ENCODE assay signal across 10 mouse cellular contexts in genomic region chr3:101108282-101108681, GRCm38 (mm10). TPM values are rescaled to one million over a fixed set of nuclear protein-coding genes. Genes with fewer than 3 reads are reported as not detected.
DNase-seq lines count a peak whose midpoint lies in the region; ATAC-seq and TF ChIP-seq lines count a peak whose summit lies in the region.
"Had no signal": no experiment of that assay in that cellular context is flagged by ENCODE, and none has a peak within 500 bp of the region (broad histone marks: within the 10 kb centered on the region; RNA-seq: fewer than 3 reads in every experiment).

No protein-coding gene starts in this region.

- H3K27me3 ChIP-seq in lung, embryonic 14.5 days (ENCODE audit: insufficient read depth, low read length), result no peaks in the 10 kb centered on the region
- H3K27me3 ChIP-seq in embryonic facial prominence, embryonic 13.5 days, result no peaks in the 10 kb centered on the region
- H3K27me3 ChIP-seq in hindbrain, embryonic 16.5 days (replicated peaks; ENCODE audit: control insufficient read depth, insufficient read depth, low read length), result no peaks in the 10 kb centered on the region
- peaks cover 4% of the 10 kb centered on the region; the same call in 1 of the 2 replicates for H3K27me3 ChIP-seq in neural tube, embryonic 13.5 days

- peaks cover 21% of the 10 kb centered on the region for H3K4me1 ChIP-seq in lung, embryonic 14.5 days (ENCODE audit: insufficient read depth)
- peaks cover 65% of the 10 kb centered on the region for H3K4me1 ChIP-seq in embryonic facial prominence, embryonic 13.5 days
- peaks cover 27% of the 10 kb centered on the region for H3K4me1 ChIP-seq in hindbrain, embryonic 16.5 days (ENCODE audit: control insufficient read depth, insufficient read depth, low read depth, low read length)
- H3K4me1 ChIP-seq in neural tube, embryonic 13.5 days (replicated peaks), result peaks cover 70% of the 10 kb centered on the region

- H3K9ac ChIP-seq in lung, embryonic 14.5 days, result no peak overlapping the region
- peak overlapping the region; percentile 96; the same call in 1 of the 2 replicates for H3K9ac ChIP-seq in embryonic facial prominence, embryonic 13.5 days
- H3K9ac ChIP-seq in hindbrain, embryonic 16.5 days (ENCODE audit: low read depth, low read length), result no peak overlapping the region
- peak overlapping the region; percentile 91; the same call in 1 of the 2 replicates for H3K9ac ChIP-seq in neural tube, embryonic 13.5 days

- no peak for TF ChIP-seq CTCF in lung, embryonic 14.5 days (IDR thresholded peaks at IDR 0.05; ENCODE audit: low read depth)

- no peaks in the 10 kb centered on the region for H3K9me3 ChIP-seq in lung, embryonic 14.5 days (ENCODE audit: low read depth, low read length)
- H3K9me3 ChIP-seq in embryonic facial prominence, embryonic 13.5 days, result no peaks in the 10 kb centered on the region
- H3K9me3 ChIP-seq in hindbrain, embryonic 16.5 days (ENCODE audit: control insufficient read depth, low read length), result no peaks in the 10 kb centered on the region
- no peaks in the 10 kb centered on the region for H3K9me3 ChIP-seq in neural tube, embryonic 13.5 days

- intact Hi-C loops in left cerebral cortex, postnatal 36 days (cut with DNase I), result no loop called here

- WGBS in lung, embryonic 14.5 days, result 48% methylated on average over 3 of the region's 3 CpGs
- 39% methylated on average over 3 of the region's 3 CpGs for WGBS in embryonic facial prominence, embryonic 13.5 days
- 68% methylated on average over 3 of the region's 3 CpGs for WGBS in hindbrain, embryonic 16.5 days
- 61% methylated on average over 3 of the region's 3 CpGs for WGBS in neural tube, embryonic 13.5 days

- H3K27ac ChIP-seq in lung, embryonic 14.5 days (ENCODE audit: low read depth), result no peak overlapping the region
- H3K27ac ChIP-seq in embryonic facial prominence, embryonic 13.5 days, result no peak overlapping the region
- no peak overlapping the region for H3K27ac ChIP-seq in hindbrain, embryonic 16.5 days (ENCODE audit: low read depth, low read length)
- no peak overlapping the region for H3K27ac ChIP-seq in neural tube, embryonic 13.5 days (replicated peaks)

- DNase-seq in lung, embryonic 14.5 days, result no peak
- no peak for DNase-seq in lung, adult 18-20 months
- no peak for DNase-seq in left cerebral cortex, postnatal 36 days (ENCODE audit: low spot score in 2 of 2)
- no peak for DNase-seq in adrenal gland, adult 18-20 months (ENCODE audit: low spot score in 2 of 2)
- no peak for DNase-seq in MN1 (ENCODE audit: low spot score)
- DNase-seq: kidney, adult 9 months; spleen, adult 18-20 months had no signal

- no peaks in the 10 kb centered on the region for H3K36me3 ChIP-seq in lung, embryonic 14.5 days (ENCODE audit: insufficient read depth)
- H3K36me3 ChIP-seq in embryonic facial prominence, embryonic 13.5 days, result no peaks in the 10 kb centered on the region
- H3K36me3 ChIP-seq in hindbrain, embryonic 16.5 days (ENCODE audit: control insufficient read depth, insufficient read depth, low read length), result no peaks in the 10 kb centered on the region
- no peaks in the 10 kb centered on the region for H3K36me3 ChIP-seq in neural tube, embryonic 13.5 days

- H3K4me3 ChIP-seq in lung, embryonic 14.5 days (ENCODE audit: low read depth, low read length), result no peak overlapping the region
- H3K4me3 ChIP-seq in embryonic facial prominence, embryonic 13.5 days, result peak overlapping the region; percentile 89
- no peak overlapping the region for H3K4me3 ChIP-seq in hindbrain, embryonic 16.5 days (ENCODE audit: low read length)
- H3K4me3 ChIP-seq in neural tube, embryonic 13.5 days, result peak overlapping the region; percentile 76; the same call in 1 of the 2 replicates

- ATAC-seq in lung, embryonic 14.5 days (ENCODE audit: insufficient read depth), result no peak
- ATAC-seq in embryonic facial prominence, embryonic 13.5 days (ENCODE audit: insufficient number of reproducible peaks, insufficient read depth, low FRiP score, low TSS enrichment, low read depth), result no peak
- no peak for ATAC-seq in hindbrain, embryonic 16.5 days
- no peak for ATAC-seq in neural tube, embryonic 13.5 days (ENCODE audit: low read depth)

- H3K4me2 ChIP-seq in lung, embryonic 14.5 days, result peak overlapping the region; percentile 80; the same call in 1 of the 2 replicates
- peak overlapping the region; percentile 80 for H3K4me2 ChIP-seq in embryonic facial prominence, embryonic 13.5 days
- H3K4me2 ChIP-seq in hindbrain, embryonic 16.5 days (ENCODE audit: low read length), result peak overlapping the region; percentile 96
- H3K4me2 ChIP-seq in neural tube, embryonic 13.5 days, result peak overlapping the region; percentile 97

RNA-seq across cellular contexts. Expression of gene Ptgfrn, which starts 1.8 kb away (rescaled TPM):
- 7.5 and 7.9 TPM in 2 replicates for polyA plus RNA-seq in lung, embryonic 14.5 days (2014; fragmentation: Nextera tagmentation; extraction: Ambion mirVana)
- 8.7 and 9.4 TPM in 2 replicates for polyA plus RNA-seq in embryonic facial prominence, embryonic 13.5 days (2015; fragmentation: Nextera tagmentation; extraction: Ambion mirVana)
- 2.8 and 3.1 TPM in 2 replicates for polyA plus RNA-seq in hindbrain, embryonic 16.5 days (2015; fragmentation: Nextera tagmentation; extraction: Ambion mirVana)
- polyA plus RNA-seq in neural tube, embryonic 13.5 days (2015; fragmentation: Nextera tagmentation; extraction: Ambion mirVana), result 3.2 and 3.5 TPM in 2 replicates
- total RNA-seq in left cerebral cortex, postnatal 36 days (2021), result 10 to 100 TPM; 36.9 to 41.2 TPM
- 10 to 100 TPM; 24.3 to 28.0 TPM for total RNA-seq in adrenal gland, adult 18-20 months (2021)

Comparison
In these comparisons a context has a peak if more than half of its experiments do, and no peak if none do; other contexts are left out.
1. H3K4me3 ChIP-seq: peak in embryonic facial prominence, embryonic 13.5 days (single experiment) and neural tube, embryonic 13.5 days (single experiment); none in lung, embryonic 14.5 days (single experiment) and hindbrain, embryonic 16.5 days (single experiment).
2. H3K9ac ChIP-seq: peak in embryonic facial prominence, embryonic 13.5 days (single experiment) and neural tube, embryonic 13.5 days (single experiment); none in lung, embryonic 14.5 days (single experiment) and hindbrain, embryonic 16.5 days (single experiment).
3. Peak in every context shown above with its lines, with median percentiles within 50 percentile points of each other: H3K4me2 ChIP-seq.